Mouse (Mus musculus) CH12.LX (cell line): ENCODE measurements around the gene Osgin1. TPM values are rescaled to one million over a fixed set of nuclear protein-coding genes. Genes with fewer than 3 reads are reported as not detected.

Experiments
- DNase-seq: peaks from one replicate; pipeline ENCODE4 v3.0.0-alpha.2; 2013; ENCODE audit errors: extremely low read depth
- H3K27ac ChIP-seq: 2 replicates; pipeline ENCODE4 v1.5.1; 2012; ENCODE audit warnings: low read depth, mild to moderate bottlenecking, control low read depth, moderate library complexity; ENCODE audit not compliant: insufficient read depth
- H3K27me3 ChIP-seq: replicated peaks from 2 replicates; pipeline ENCODE3; 2012; ENCODE audit warnings: inconsistent platforms
- H3K36me3 ChIP-seq, 2 experiments: replicated peaks in 1 of 2; 2 replicates each; pipeline versions ENCODE3 to v1.6.1; 2012; ENCODE audit warnings: inconsistent platforms in 1 of 2, low read length in 1 of 2, mild to moderate bottlenecking in 1 of 2, mixed read lengths in 1 of 2, moderate library complexity in 1 of 2; ENCODE audit not compliant: control insufficient read depth in 1 of 2, insufficient read depth in 1 of 2
- H3K4me1 ChIP-seq, 2 experiments: 2 replicates each; pipeline ENCODE4 v1.6.1; 2012; ENCODE audit warnings: inconsistent platforms in 1 of 2, moderate library complexity in 1 of 2; ENCODE audit not compliant: insufficient read depth in 2 of 2, control insufficient read depth in 1 of 2
- H3K4me2 ChIP-seq: 2 replicates; pipeline ENCODE4 v1.6.1; 2012; ENCODE audit warnings: low read depth, mild to moderate bottlenecking, control low read depth; ENCODE audit not compliant: poor library complexity, insufficient read depth, severe bottlenecking
- H3K4me3 ChIP-seq, 3 experiments: fragments of 150-350 bp in 1 of 3; sonication (generic) in 1 of 3; replicated peaks in 1 of 3; 2 replicates each; pipeline versions ENCODE3 to v1.5.1; 2011 to 2012; ENCODE audit warnings: low read depth in 2 of 3, low read length in 2 of 3, mild to moderate bottlenecking in 2 of 3, moderate library complexity in 2 of 3, control low read depth in 1 of 3, improper control_type of control experiment in 1 of 3, inconsistent platforms in 1 of 3, mixed read lengths in 1 of 3; ENCODE audit not compliant: poor library complexity in 1 of 3
- H3K79me2 ChIP-seq: replicated peaks from 2 replicates; pipeline ENCODE4 v1.6.1; 2012; ENCODE audit warnings: mild to moderate bottlenecking, moderate library complexity; ENCODE audit not compliant: control insufficient read depth, poor library complexity, insufficient read depth, severe bottlenecking; ENCODE audit errors: extremely low read depth
- H3K9ac ChIP-seq: 2 replicates; pipeline ENCODE4 v1.6.1; 2012; ENCODE audit warnings: low read depth, mild to moderate bottlenecking, control low read depth, moderate library complexity; ENCODE audit not compliant: insufficient read depth
- H3K9me3 ChIP-seq: replicated peaks from 2 replicates; pipeline ENCODE3; 2012; ENCODE audit warnings: low read length, inconsistent platforms, mixed read lengths
- CTCF ChIP-seq, 2 experiments: IDR thresholded peaks in 1 of 2; conservative IDR thresholded peaks in 1 of 2; 2 replicates each; pipeline ENCODE4 v1.5.1; 2011 to 2012; ENCODE audit warnings: low read depth in 2 of 2, low read length in 2 of 2, improper control_type of control experiment in 1 of 2, inconsistent platforms in 1 of 2, mild to moderate bottlenecking in 1 of 2, moderate library complexity in 1 of 2
- E2F4 ChIP-seq: IDR thresholded peaks from 2 replicates; pipeline ENCODE4 v1.6.1; 2011; ENCODE audit warnings: low read depth, low read length, improper control_type of control experiment; ENCODE audit not compliant: insufficient replicate concordance
- EP300 ChIP-seq: IDR thresholded peaks from 2 replicates; pipeline ENCODE4 v1.6.1; 2011; ENCODE audit warnings: low read length, improper control_type of control experiment
- ETS1 ChIP-seq: conservative IDR thresholded peaks from 2 replicates; pipeline ENCODE4 v1.6.1; 2012; ENCODE audit warnings: low read depth, mild to moderate bottlenecking, inconsistent platforms, low read length, improper control_type of control experiment, moderate library complexity
- HCFC1 ChIP-seq: IDR thresholded peaks from 2 replicates; pipeline ENCODE4 v1.6.1; 2012; ENCODE audit warnings: low read depth, mild to moderate bottlenecking, inconsistent platforms, low read length, improper control_type of control experiment
- JUN ChIP-seq: IDR thresholded peaks from 2 replicates; pipeline ENCODE4 v1.6.1; 2011; ENCODE audit warnings: low read depth, mild to moderate bottlenecking, low read length, improper control_type of control experiment, moderate library complexity; ENCODE audit not compliant: insufficient read depth
- MAX ChIP-seq: IDR thresholded peaks from 2 replicates; pipeline ENCODE4 v1.6.1; 2011; ENCODE audit warnings: low read length, improper control_type of control experiment
- NELFE ChIP-seq: IDR thresholded peaks from 2 replicates; pipeline ENCODE4 v1.6.1; 2011; ENCODE audit warnings: low read depth, low read length, improper control_type of control experiment
- POLR2A ChIP-seq: IDR thresholded peaks from 2 replicates; pipeline ENCODE4 v1.6.1; 2011; ENCODE audit warnings: low read depth, mild to moderate bottlenecking, improper control_type of control experiment, low read length
- POLR2AphosphoS2 ChIP-seq: IDR thresholded peaks from 2 replicates; pipeline ENCODE4 v1.6.1; 2011; ENCODE audit warnings: low read depth, low read length, improper control_type of control experiment
- RAD21 ChIP-seq: IDR thresholded peaks from 2 replicates; pipeline ENCODE4 v1.6.1; 2011; ENCODE audit warnings: low read depth, mild to moderate bottlenecking, low read length, improper control_type of control experiment, moderate library complexity
- UBTF ChIP-seq: IDR thresholded peaks from 2 replicates; pipeline ENCODE4 v1.6.1; 2012; ENCODE audit warnings: low read depth, mild to moderate bottlenecking, inconsistent platforms, low read length, improper control_type of control experiment, moderate library complexity
- USF1 ChIP-seq: IDR thresholded peaks from 2 replicates; pipeline ENCODE4 v1.6.1; 2014; ENCODE audit warnings: low read depth, mild to moderate bottlenecking, inconsistent platforms, low read length, improper control_type of control experiment
- USF2 ChIP-seq: conservative IDR thresholded peaks from 2 replicates; pipeline ENCODE4 v1.6.1; 2011; ENCODE audit warnings: low read depth, low read length, improper control_type of control experiment
- ZC3H11A ChIP-seq: IDR thresholded peaks from 2 replicates; pipeline ENCODE4 v1.6.1; 2012; ENCODE audit warnings: low read depth, mild to moderate bottlenecking, inconsistent platforms, low read length, improper control_type of control experiment
- ZKSCAN1 ChIP-seq: IDR thresholded peaks from 2 replicates; pipeline ENCODE4 v1.6.1; 2012; ENCODE audit warnings: low read depth, inconsistent platforms, low read length, improper control_type of control experiment, borderline replicate concordance
- dilution Hi-C: fragments of 300-500 bp; cut with MboI; formaldehyde crosslinking; loops from 2 replicates; pipeline ENCODE4 v1.14.3; 2020; ENCODE audit warnings: low sequenced_read_pairs; ENCODE audit not compliant: extremely low pct_unique_long_range_greater_than_20kb, extremely low pct_ligation_motif_present
- in situ Hi-C: fragments of 300-500 bp; cut with MboI; formaldehyde crosslinking; loops from 3 replicates; pipeline ENCODE4 v1.14.3; 2019; ENCODE audit warnings: low sequenced_read_pairs, low pct_ligation_motif_present, low pct_unique_long_range_greater_than_20kb, mixed read lengths
- polyA plus RNA-seq: library from polyadenylated mRNA; unstranded; fragments of >175 nt; gene quantifications from 2 replicates; pipeline ENCODE4 v1.2.1, GENCODE M21; 2012; ENCODE audit warnings: low read depth; ENCODE audit not compliant: insufficient read length
- total RNA-seq, 2 experiments: library from RNA; depleted of rRNA; stranded (reverse); fragments of 300-350 nt in 1 of 2; fragments of >200 nt in 1 of 2; gene quantifications; 2 replicates each; pipeline ENCODE4 v1.2.3; 2012 to 2014

Gene Osgin1
- total and polyA plus RNA-seq, 3 experiments: 0.15 to 3.0 (median 0.47) TPM

GRCm38 (mm10) chr8:119451131-119451530 is 17.2 kb downstream of the Osgin1 start:
- DNase-seq: no peak
- dilution Hi-C loops (no loop called here), in situ Hi-C loops (loop anchor here (5.0 kb wide), 1 partner anchor 41 kb away; no protein-coding TSS in a partner anchor)
- TF ChIP-seq NELFE (no peak), JUN (no peak), POLR2A (no peak), ZKSCAN1 (no peak), CTCF (conservative IDR thresholded peaks at IDR 0.05 in 1 of 2, IDR thresholded peaks at IDR 0.05 in 1 of 2; ENCODE audit: low read depth in 2 of 2, low read length in 2 of 2) (no peak), USF2 (no peak), UBTF (no peak), HCFC1 (no peak), RAD21 (no peak), EP300 (no peak), POLR2AphosphoS2 (no peak), ETS1 (no peak), E2F4 (no peak), ZC3H11A (no peak), MAX (no peak), USF1 (no peak)
- Histone ChIP-seq H3K9me3 (no peaks in the 10 kb centered on the region), H3K9ac (no peak overlapping the region), H3K4me3 (no peak overlapping the region), H3K4me1 (peaks cover 0 to 15% of the 10 kb centered on the region in 2 experiments; a peak in 2 of 4 replicates), H3K4me2 (no peak overlapping the region), H3K79me2 (no peaks in the 10 kb centered on the region), H3K36me3 (peaks cover 0 to 1% of the 10 kb centered on the region in 2 experiments), H3K27ac (no peak overlapping the region), H3K27me3 (peaks cover 2% of the 10 kb centered on the region)

- Histone ChIP-seq H3K4me1 (peaks cover 0 to 21% of the 10 kb centered on the region in 2 experiments; a peak in 2 of 4 replicates), H3K9ac (no peak overlapping the region), H3K4me3 (no peak overlapping the region), H3K27ac (no peak overlapping the region), H3K27me3 (peaks cover 2% of the 10 kb centered on the region), H3K36me3 (no peaks in the 10 kb centered on the region), H3K4me2 (no peak overlapping the region), H3K79me2 (no peaks in the 10 kb centered on the region), H3K9me3 (no peaks in the 10 kb centered on the region)
- no peak for DNase-seq
- in situ Hi-C loops: loop anchor here (5.0 kb wide), 1 partner anchor 39 kb away; no protein-coding TSS in a partner anchor
- dilution Hi-C loops: no loop called here
- TF ChIP-seq USF1: no peak
- TF ChIP-seq POLR2AphosphoS2: no peak
Measured at GRCm38 (mm10) chr8:119452919-119453318, 19.0 kb downstream of the Osgin1 start.
